In the genomic region with DNA sequence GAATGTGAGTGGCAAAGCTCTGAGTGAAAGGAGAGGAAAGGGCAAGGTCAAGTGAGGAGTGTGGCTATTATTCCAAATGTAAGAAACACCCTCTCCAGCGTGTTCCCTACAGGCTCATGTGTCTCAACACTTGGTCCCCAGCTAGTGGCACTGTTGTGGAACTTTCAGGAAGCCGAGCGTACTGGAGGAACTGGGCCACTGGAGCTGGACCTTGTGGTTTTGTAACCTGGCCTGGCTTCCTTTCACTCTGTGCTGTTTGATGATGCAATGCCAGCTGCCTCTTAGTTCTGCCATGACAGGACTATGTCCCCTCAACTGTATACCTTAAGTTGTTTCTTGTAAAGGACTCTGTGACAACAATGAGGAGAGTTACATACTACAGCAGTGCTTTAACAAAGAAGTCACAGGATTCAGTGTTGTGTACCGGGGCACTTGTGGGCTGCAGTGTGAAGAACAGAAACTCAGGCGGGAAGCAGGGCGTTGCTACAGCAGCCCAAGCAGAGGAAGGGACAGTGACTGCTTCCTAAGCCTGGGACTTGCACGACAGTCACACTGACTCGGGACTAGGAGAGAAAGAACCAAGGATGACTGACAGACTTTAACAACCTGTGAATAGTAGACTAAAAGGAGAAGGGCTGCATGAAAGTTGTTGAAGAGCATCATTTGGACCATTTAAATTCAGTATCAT, we compare ENCODE assay signal across 11 mouse cellular contexts.
DNase-seq lines count a peak whose midpoint lies in the region; ATAC-seq and TF ChIP-seq lines count a peak whose summit lies in the region.
"Had no signal": no experiment of that assay in that cellular context is flagged by ENCODE, and none has a peak within 500 bp of the region (broad histone marks: within the 10 kb centered on the region; RNA-seq: fewer than 3 reads in every experiment).

No protein-coding gene starts in this region.

- dilution Hi-C loops in CH12.LX (cut with MboI; ENCODE audit: extremely low pct_ligation_motif_present, extremely low pct_unique_long_range_greater_than_20kb, low sequenced_read_pairs) = no loop called here

- peak overlapping the region; percentile 3; the same call in 1 of the 2 replicates for H3K4me2 ChIP-seq in CH12.LX (ENCODE audit: insufficient read depth, low read depth, poor library complexity, severe bottlenecking)
- no peak overlapping the region for H3K4me2 ChIP-seq in midbrain, embryonic 16.5 days (ENCODE audit: low read length)
- H3K4me2 ChIP-seq: forebrain, embryonic 15.5 days had no signal

- TF ChIP-seq RAD21 in CH12.LX (IDR thresholded peaks at IDR 0.05; ENCODE audit: low read depth, low read length) = peak; percentile 10

- peak; percentile 95 for DNase-seq in heart, adult 11 months
- DNase-seq in heart, postnatal 14 days = no peak
- peak; percentile 51 for DNase-seq in CH12.LX (ENCODE audit: extremely low read depth)
- peak; percentile 34 for DNase-seq in fat pad, adult 2 months (ENCODE audit: extremely low read depth, low read depth, low spot score)
- DNase-seq in cerebellum, postnatal 14 days = no peak
- no peak for DNase-seq in retina, embryonic 14.5 days (ENCODE audit: low spot score)
- DNase-seq: right cerebral cortex, postnatal 25 days had no signal

- H3K27ac ChIP-seq in CH12.LX (ENCODE audit: insufficient read depth, low read depth) (0 out of 2 replicates have a peak overlapping the region, but pooled peaks have one; percentile 11), macrophage (0 out of 2 replicates have a peak overlapping the region, but pooled peaks have one; percentile 5)
- H3K27ac ChIP-seq in midbrain, embryonic 16.5 days (ENCODE audit: low read length) = no peak overlapping the region
- H3K27ac ChIP-seq: forebrain, embryonic 15.5 days had no signal

- TF ChIP-seq EP300 in CH12.LX (IDR thresholded peaks at IDR 0.05; ENCODE audit: low read length) = peak; percentile 51; the same call in 1 of the 2 replicates

- H3K4me1 ChIP-seq in CH12.LX (ENCODE audit: control insufficient read depth in 1 of 2, insufficient read depth in 2 of 2) = peaks cover 13 to 33% of the 10 kb centered on the region in 2 experiments
- no peaks in the 10 kb centered on the region for H3K4me1 ChIP-seq in midbrain, embryonic 16.5 days (ENCODE audit: control insufficient read depth, insufficient read depth, low read length)

- no peak for ATAC-seq in midbrain, embryonic 16.5 days
- ATAC-seq: activated CD4-positive, CD25-positive, alpha-beta regulatory T cell, adult 4 months; forebrain, embryonic 15.5 days had no signal

- no peaks in the 10 kb centered on the region for H3K9me3 ChIP-seq in CH12.LX (replicated peaks; ENCODE audit: low read length)
- no peaks in the 10 kb centered on the region for H3K9me3 ChIP-seq in midbrain, embryonic 16.5 days (replicated peaks; ENCODE audit: control insufficient read depth, low read length, poor library complexity, severe bottlenecking)
- H3K9me3 ChIP-seq: forebrain, embryonic 15.5 days had no signal

- in situ Hi-C loops in CH12.LX (cut with MboI; ENCODE audit: low pct_ligation_motif_present, low pct_unique_long_range_greater_than_20kb, low sequenced_read_pairs) = no loop called here

- H3K36me3 ChIP-seq in CH12.LX (replicated peaks in 1 of 2; ENCODE audit: control insufficient read depth in 1 of 2, insufficient read depth in 1 of 2, low read length in 1 of 2) = peaks cover 11 to 45% of the 10 kb centered on the region in 2 experiments
- peaks cover under 1% of the 10 kb centered on the region; the same call in 1 of the 2 replicates for H3K36me3 ChIP-seq in macrophage (ENCODE audit: inconsistent target)
- no peaks in the 10 kb centered on the region for H3K36me3 ChIP-seq in midbrain, embryonic 16.5 days (ENCODE audit: control insufficient read depth, insufficient read depth, low read length)
- H3K36me3 ChIP-seq: forebrain, embryonic 15.5 days had no signal

- no peaks in the 10 kb centered on the region for H3K27me3 ChIP-seq in CH12.LX (replicated peaks)
- H3K27me3 ChIP-seq in midbrain, embryonic 16.5 days (ENCODE audit: control insufficient read depth, insufficient read depth, low read depth, low read length) = no peaks in the 10 kb centered on the region
- H3K27me3 ChIP-seq: forebrain, embryonic 15.5 days had no signal

- no peak overlapping the region for H3K9ac ChIP-seq in CH12.LX (ENCODE audit: insufficient read depth, low read depth)
- H3K9ac ChIP-seq in midbrain, embryonic 16.5 days (ENCODE audit: low read depth, low read length) = no peak overlapping the region
- H3K9ac ChIP-seq: forebrain, embryonic 15.5 days had no signal

- WGBS in macrophage (ENCODE audit: missing documents) = 5% methylated on average over 8 of the region's 8 CpGs
- 77% methylated on average over 8 of the region's 8 CpGs for WGBS in midbrain, embryonic 16.5 days

- H3K4me3 ChIP-seq in CH12.LX (replicated peaks in 1 of 3; ENCODE audit: low read depth in 2 of 3, low read length in 2 of 3, poor library complexity in 1 of 3) (no peak overlapping the region), macrophage (ENCODE audit: inconsistent target) (no peak overlapping the region)
- H3K4me3 ChIP-seq in midbrain, embryonic 16.5 days (ENCODE audit: low read depth, low read length) = no peak overlapping the region
- H3K4me3 ChIP-seq: forebrain, embryonic 15.5 days had no signal

- no peak; a peak in 1 of 4 replicates for TF ChIP-seq CTCF in CH12.LX (conservative IDR thresholded peaks at IDR 0.05 in 1 of 2, IDR thresholded peaks at IDR 0.05 in 1 of 2; ENCODE audit: low read depth in 2 of 2, low read length in 2 of 2)

- no peaks in the 10 kb centered on the region for H3K79me2 ChIP-seq in CH12.LX (replicated peaks; ENCODE audit: control insufficient read depth, extremely low read depth, insufficient read depth, poor library complexity, severe bottlenecking)
- H3K79me2 ChIP-seq in macrophage (ENCODE audit: inconsistent target) = no peaks in the 10 kb centered on the region

- TF ChIP-seq POLR2A in CH12.LX (IDR thresholded peaks at IDR 0.05; ENCODE audit: low read depth, low read length) = no peak

- intact Hi-C loops in heart, postnatal 14 days (cut with DNase I) = no loop called here

TF ChIP-seq in CH12.LX, 34 proteins besides CTCF, POLR2A, EP300 and RAD21:
- TF ChIP-seq ELF1 (IDR thresholded peaks at IDR 0.05; ENCODE audit: low read depth, low read length) (0 out of 2 replicates have a peak, but pooled peaks have one; percentile 11), MXI1 (IDR thresholded peaks at IDR 0.05; ENCODE audit: low read depth, low read length) (no peak), MYC (IDR thresholded peaks at IDR 0.05; ENCODE audit: low read depth, low read length) (no peak), ZC3H11A (IDR thresholded peaks at IDR 0.05; ENCODE audit: low read depth, low read length) (no peak), SIN3A (IDR thresholded peaks at IDR 0.05; ENCODE audit: low read length) (no peak), KAT2A (IDR thresholded peaks at IDR 0.05; ENCODE audit: insufficient replicate concordance, low read length) (no peak), TCF12 (IDR thresholded peaks at IDR 0.05; ENCODE audit: low read depth, low read length) (no peak; the same call in 1 of the 2 replicates), IRF4 (IDR thresholded peaks at IDR 0.05; ENCODE audit: low read depth, low read length) (0 out of 2 replicates have a peak, but pooled peaks have one; percentile 8)

Comparison
In these comparisons a context has a peak if more than half of its experiments do, and no peak if none do; other contexts are left out.
1. DNase-seq: peak in heart, adult 11 months (single experiment), CH12.LX (single experiment) and fat pad, adult 2 months (single experiment); none in heart, postnatal 14 days (0 of 2), cerebellum, postnatal 14 days (0 of 2) and retina, embryonic 14.5 days (single experiment).